Mouse (Mus musculus) stomach, embryonic 15.5 days (tissue): ENCODE measurements around the gene Trim9. TPM values are rescaled to one million over a fixed set of nuclear protein-coding genes. Genes with fewer than 3 reads are reported as not detected.
A peak's percentile ranks its signal among the peaks of the same experiment; 100 is the strongest.

Experiments used
- ATAC-seq: fragments of 200-750 bp; cut with Nextera tagmentation; 2 replicates; pipeline ENCODE4 v1.8.0; 2017; ENCODE audit warnings: low read depth, moderate number of reproducible peaks, moderate TSS enrichment; ENCODE audit not compliant: insufficient read depth, low FRiP score
- H3K27ac ChIP-seq: fragments of 300-500 bp; sonication (generic); 2 replicates; pipeline ENCODE4 v1.5.1; 2015; ENCODE audit warnings: mild to moderate bottlenecking, inconsistent platforms
- H3K27me3 ChIP-seq: fragments of 300-500 bp; sonication (generic); replicated peaks from 2 replicates; pipeline ENCODE4 v1.6.1; 2015; ENCODE audit warnings: inconsistent platforms
- H3K36me3 ChIP-seq: fragments of 300-500 bp; sonication (generic); 2 replicates; pipeline ENCODE4 v1.6.1; 2015; ENCODE audit warnings: inconsistent platforms
- H3K4me1 ChIP-seq: fragments of 300-500 bp; sonication (generic); 2 replicates; pipeline ENCODE4 v1.6.1; 2015; ENCODE audit warnings: inconsistent platforms
- H3K4me2 ChIP-seq: fragments of 300-500 bp; sonication (generic); 2 replicates; pipeline ENCODE4 v1.6.1; 2015; ENCODE audit warnings: mild to moderate bottlenecking, inconsistent platforms
- H3K4me3 ChIP-seq: fragments of 300-500 bp; sonication (generic); replicated peaks from 2 replicates; pipeline ENCODE4 v1.5.1; 2015; ENCODE audit warnings: inconsistent platforms
- H3K9ac ChIP-seq: fragments of 300-500 bp; sonication (generic); 2 replicates; pipeline ENCODE4 v1.6.1; 2015; ENCODE audit warnings: inconsistent platforms
- H3K9me3 ChIP-seq: fragments of 300-500 bp; sonication (generic); 2 replicates; pipeline ENCODE4 v1.6.1; 2016; ENCODE audit warnings: inconsistent platforms
- WGBS: fragments of 180-500 bp; shearing (Covaris S2); methylation state at CpG from one replicate; pipeline ENCODE4 v1.1.7; 2015; 5-methylcytosine and 5-hydroxymethylcytosine counted together
- polyA plus RNA-seq: library from polyadenylated mRNA; unstranded; fragments of >200 nt; fragmentation: Nextera tagmentation; extraction: Ambion mirVana; gene quantifications from 2 replicates; pipeline ENCODE4 v1.2.1, GENCODE M21; 2015

Gene Trim9
- polyA plus RNA-seq, 1 experiment from 2014 or later: 1.8 TPM

DNA sequence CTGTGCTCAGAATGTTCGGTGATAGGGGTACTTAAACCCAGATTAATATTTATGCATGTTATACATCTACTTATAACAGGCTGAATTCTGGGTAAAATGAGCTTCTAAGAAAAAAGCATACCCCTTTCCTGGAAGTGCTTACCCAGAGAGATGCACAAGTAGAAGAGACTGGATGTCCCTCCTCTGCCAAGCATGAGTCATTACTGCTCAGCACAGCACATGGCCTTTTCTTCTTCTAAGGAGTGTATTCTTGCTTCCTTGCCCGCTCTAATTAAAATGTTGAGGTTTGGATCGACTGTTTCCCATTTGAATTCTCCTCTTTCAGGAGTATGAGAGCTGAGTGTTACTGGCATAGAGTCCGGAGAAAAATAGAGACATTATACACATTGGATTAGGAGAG lies 3.1 kb upstream of the Trim9 start:
- WGBS: 83% methylated on average over 4 of the region's 4 CpGs
- H3K9me3 ChIP-seq: no peaks in the 10 kb centered on the region
- H3K27me3 ChIP-seq: peaks cover 16% of the 10 kb centered on the region
- ATAC-seq: no peak
- H3K9ac ChIP-seq: no peak overlapping the region
- no peaks in the 10 kb centered on the region for H3K36me3 ChIP-seq
- H3K27ac ChIP-seq: no peak overlapping the region
- H3K4me3 ChIP-seq: no peak overlapping the region
- peaks cover 15% of the 10 kb centered on the region; the same call in 1 of the 2 replicates for H3K4me1 ChIP-seq
- no peak overlapping the region for H3K4me2 ChIP-seq

DNA sequence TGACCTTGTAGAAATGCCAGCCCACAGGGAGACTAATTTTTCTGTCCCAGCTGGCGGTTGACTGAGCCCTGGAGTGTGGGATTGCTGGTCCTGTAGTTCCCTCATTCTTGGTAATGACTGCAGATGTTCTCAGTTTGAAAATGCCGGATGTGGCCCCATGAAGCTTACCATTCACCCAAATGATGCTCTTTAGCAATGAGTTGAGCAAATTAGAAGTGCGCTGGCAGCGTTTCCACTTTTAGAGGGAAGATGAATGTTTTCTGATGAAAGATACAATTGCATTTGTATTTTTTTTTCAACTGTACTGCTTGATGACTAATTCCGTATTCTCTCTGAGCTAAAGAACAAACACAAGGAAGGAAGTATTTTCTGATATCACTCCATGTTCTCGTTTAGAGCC lies 2.4 kb upstream of the Trim9 start:
- H3K27me3 ChIP-seq: peaks cover 17% of the 10 kb centered on the region
- WGBS: 70% methylated on average over 6 of the region's 6 CpGs
- ATAC-seq: no peak
- no peak overlapping the region for H3K4me2 ChIP-seq
- no peak overlapping the region for H3K27ac ChIP-seq
- H3K4me1 ChIP-seq: peaks cover 15% of the 10 kb centered on the region; the same call in 1 of the 2 replicates
- H3K9ac ChIP-seq: no peak overlapping the region
- H3K4me3 ChIP-seq: no peak overlapping the region
- no peaks in the 10 kb centered on the region for H3K9me3 ChIP-seq
- H3K36me3 ChIP-seq: no peaks in the 10 kb centered on the region

DNA sequence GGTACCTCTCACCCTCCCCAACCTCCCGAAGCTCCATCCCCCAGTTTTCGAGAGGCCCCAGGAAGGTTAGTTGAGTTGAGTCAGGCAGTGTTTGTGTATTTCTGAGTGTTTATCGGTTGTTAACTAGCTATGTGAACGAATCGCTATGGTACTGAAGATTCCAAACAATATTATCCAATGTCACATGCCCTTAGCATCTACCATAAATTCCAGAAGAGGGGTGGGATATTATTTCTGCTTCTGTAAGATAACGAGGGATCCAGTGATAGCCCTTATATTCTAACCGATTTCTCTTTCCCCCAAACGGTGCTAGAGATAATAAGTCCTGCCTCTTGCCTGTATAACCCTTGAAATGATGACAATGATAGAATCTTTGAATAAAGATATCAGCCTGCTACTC lies 612 bp upstream of the Trim9 start:
- Histone ChIP-seq H3K9ac (peak overlapping the region; percentile 35; the same call in 1 of the 2 replicates), H3K36me3 (no peaks in the 10 kb centered on the region), H3K27me3 (peaks cover 17% of the 10 kb centered on the region), H3K4me1 (peaks cover 15% of the 10 kb centered on the region; the same call in 1 of the 2 replicates), H3K4me2 (peak overlapping the region; percentile 83), H3K9me3 (no peaks in the 10 kb centered on the region), H3K4me3 (peak overlapping the region; percentile 57), H3K27ac (no peak overlapping the region)
- no peak for ATAC-seq
- 10% methylated on average over 8 of the region's 8 CpGs for WGBS

DNA sequence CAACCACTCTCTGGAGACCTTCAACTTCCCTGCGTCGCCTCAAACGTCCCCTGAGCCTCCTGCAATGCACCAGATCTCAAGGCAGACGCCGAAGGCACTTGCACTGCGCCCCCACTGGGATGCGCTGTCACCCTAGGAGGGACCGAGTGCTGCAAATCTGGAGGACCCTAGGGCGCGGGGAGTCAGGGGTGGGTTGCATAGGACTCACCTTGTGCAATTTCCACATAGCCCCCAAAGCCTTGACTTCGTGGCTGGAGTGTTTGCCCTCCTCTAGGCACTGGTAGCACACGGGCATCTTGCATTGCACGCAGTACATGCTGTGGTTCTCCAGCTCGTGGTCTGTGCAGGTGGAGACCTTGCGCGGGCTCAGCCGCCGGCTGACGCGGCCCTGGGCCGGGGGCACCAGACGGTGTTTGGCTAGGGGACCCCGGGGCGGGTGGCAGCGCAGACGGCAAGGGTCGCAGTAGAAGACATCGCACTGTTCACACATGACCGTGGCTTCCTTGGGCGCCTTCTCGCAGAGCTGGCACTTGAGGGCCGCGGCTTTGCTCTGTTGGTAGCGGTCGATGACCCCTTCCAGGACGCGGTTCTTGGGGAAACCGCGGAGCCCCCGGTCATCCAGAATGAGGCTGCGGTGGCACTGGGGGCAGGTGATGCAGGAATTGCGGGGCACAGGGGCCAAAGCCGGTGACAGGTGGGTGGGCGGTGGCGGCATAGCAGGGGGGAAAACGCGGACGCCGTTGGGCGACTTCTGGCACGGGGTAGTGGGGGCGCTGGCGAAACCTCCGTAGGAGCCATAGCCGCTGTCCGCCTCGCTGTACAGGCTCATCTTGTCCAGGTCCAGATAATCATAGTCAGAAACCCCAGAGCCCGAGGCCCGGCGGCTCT lies 1.0 kb downstream of the Trim9 start:
- Histone ChIP-seq H3K27me3 (peaks cover 17% of the 10 kb centered on the region), H3K27ac (no peak overlapping the region), H3K9ac (peak overlapping the region; percentile 14; the same call in 1 of the 2 replicates), H3K4me3 (peak overlapping the region; percentile 57), H3K36me3 (no peaks in the 10 kb centered on the region), H3K9me3 (no peaks in the 10 kb centered on the region), H3K4me1 (peaks cover 15% of the 10 kb centered on the region; the same call in 1 of the 2 replicates), H3K4me2 (peak overlapping the region; percentile 83)
- WGBS: under 1% methylated on average over 58 of the region's 60 CpGs
- no peak; the same call in 1 of the 2 replicates for ATAC-seq

- WGBS: 33% methylated on average over 16 of the region's 16 CpGs
- Histone ChIP-seq H3K9ac (no peak overlapping the region), H3K36me3 (no peaks in the 10 kb centered on the region), H3K4me3 (peak overlapping the region; percentile 57), H3K4me2 (peak overlapping the region; percentile 83), H3K4me1 (peaks cover 15% of the 10 kb centered on the region; the same call in 1 of the 2 replicates), H3K9me3 (no peaks in the 10 kb centered on the region), H3K27ac (no peak overlapping the region), H3K27me3 (peaks cover 17% of the 10 kb centered on the region)
- ATAC-seq: no peak
These were observed 1.8 kb downstream of the Trim9 start for GRCm38 (mm10) chr12:70345531-70346138.

GRCm38 (mm10) chr12:70335176-70335575 lies 12.2 kb downstream of the Trim9 start:
- H3K36me3 ChIP-seq: no peaks in the 10 kb centered on the region
- no peak overlapping the region for H3K4me2 ChIP-seq
- no peak for ATAC-seq
- no peaks in the 10 kb centered on the region for H3K27me3 ChIP-seq
- no peak overlapping the region for H3K4me3 ChIP-seq
- H3K9ac ChIP-seq: no peak overlapping the region
- H3K9me3 ChIP-seq: no peaks in the 10 kb centered on the region
- WGBS: 62% methylated on average over 5 of the region's 5 CpGs
- H3K4me1 ChIP-seq: no peaks in the 10 kb centered on the region
- H3K27ac ChIP-seq: no peak overlapping the region

DNA sequence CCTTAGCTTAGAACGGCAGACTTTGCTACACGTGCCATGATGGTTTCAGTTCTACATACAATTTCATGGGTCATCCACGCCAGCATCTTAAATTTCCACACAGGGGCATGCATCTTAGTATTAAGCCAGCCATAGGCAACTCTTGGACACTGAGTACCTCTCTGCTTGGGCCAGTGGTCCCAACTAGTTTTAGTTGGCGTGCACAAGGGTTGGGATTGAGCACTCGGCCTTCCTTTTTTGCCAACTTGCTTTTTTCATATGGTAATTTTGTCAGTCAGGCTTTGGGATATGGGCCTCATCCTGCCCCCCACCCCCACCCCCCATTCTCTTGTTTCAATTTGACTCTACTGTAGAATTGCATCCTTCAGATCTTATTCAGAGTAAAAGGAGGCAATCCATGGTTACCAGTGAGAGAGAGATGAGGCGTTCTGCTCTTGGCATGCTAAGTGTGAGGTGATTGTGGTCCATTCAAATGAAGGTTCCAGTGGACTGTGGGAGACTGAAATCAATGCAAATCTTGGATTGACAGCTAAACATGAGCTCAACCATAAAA lies 14.1 kb downstream of the Trim9 start:
- H3K4me2 ChIP-seq: no peak overlapping the region
- H3K36me3 ChIP-seq: no peaks in the 10 kb centered on the region
- H3K9ac ChIP-seq: no peak overlapping the region
- no peaks in the 10 kb centered on the region for H3K27me3 ChIP-seq
- H3K4me1 ChIP-seq: no peaks in the 10 kb centered on the region
- no peak for ATAC-seq
- no peak overlapping the region for H3K4me3 ChIP-seq
- no peaks in the 10 kb centered on the region for H3K9me3 ChIP-seq
- H3K27ac ChIP-seq: no peak overlapping the region
- 83% methylated on average over 6 of the region's 6 CpGs for WGBS

DNA sequence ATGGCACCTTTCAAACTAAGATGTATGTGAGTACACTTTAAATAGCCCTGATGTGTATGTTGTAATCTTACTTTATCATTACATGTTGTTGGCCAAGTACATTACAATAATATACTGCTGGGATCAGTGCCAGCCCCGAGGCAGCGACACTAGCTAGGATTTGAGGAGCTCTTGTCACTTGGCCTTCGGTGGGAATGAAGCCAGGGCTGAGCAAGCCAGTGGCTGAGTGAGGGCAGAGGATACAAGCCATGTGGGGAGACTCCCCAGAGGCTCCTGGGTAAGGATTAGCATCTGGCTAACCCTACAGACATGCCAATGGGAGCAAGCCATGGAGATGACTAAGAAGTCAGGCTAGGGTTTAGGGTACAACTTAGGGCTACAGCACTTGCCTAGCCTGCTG lies 18.4 kb downstream of the Trim9 start:
- Histone ChIP-seq H3K9me3 (no peaks in the 10 kb centered on the region), H3K4me2 (no peak overlapping the region), H3K4me1 (no peaks in the 10 kb centered on the region), H3K27ac (no peak overlapping the region), H3K4me3 (no peak overlapping the region), H3K9ac (no peak overlapping the region), H3K36me3 (no peaks in the 10 kb centered on the region), H3K27me3 (no peaks in the 10 kb centered on the region)
- WGBS: 54% methylated on average over 3 of the region's 3 CpGs
- ATAC-seq: no peak

GRCm38 (mm10) chr12:70326956-70327355 lies 20.5 kb downstream of the Trim9 start:
- no peaks in the 10 kb centered on the region for H3K4me1 ChIP-seq
- H3K9ac ChIP-seq: no peak overlapping the region
- no peak for ATAC-seq
- H3K27me3 ChIP-seq: no peaks in the 10 kb centered on the region
- H3K4me3 ChIP-seq: no peak overlapping the region
- WGBS: 71% methylated on average over 1 of the region's 1 CpGs
- no peak overlapping the region for H3K4me2 ChIP-seq
- no peaks in the 10 kb centered on the region for H3K36me3 ChIP-seq
- no peaks in the 10 kb centered on the region for H3K9me3 ChIP-seq
- H3K27ac ChIP-seq: no peak overlapping the region

GRCm38 (mm10) chr12:70326393-70326792 lies 21.0 kb downstream of the Trim9 start:
- H3K4me1 ChIP-seq: no peaks in the 10 kb centered on the region
- no peak for ATAC-seq
- WGBS: 43% methylated on average over 2 of the region's 2 CpGs
- H3K4me3 ChIP-seq: no peak overlapping the region
- H3K9me3 ChIP-seq: no peaks in the 10 kb centered on the region
- no peak overlapping the region for H3K27ac ChIP-seq
- H3K9ac ChIP-seq: no peak overlapping the region
- H3K4me2 ChIP-seq: no peak overlapping the region
- H3K36me3 ChIP-seq: no peaks in the 10 kb centered on the region
- no peaks in the 10 kb centered on the region for H3K27me3 ChIP-seq

- ATAC-seq: no peak
- Histone ChIP-seq H3K4me3 (no peak overlapping the region), H3K4me2 (no peak overlapping the region), H3K36me3 (no peaks in the 10 kb centered on the region), H3K27me3 (no peaks in the 10 kb centered on the region), H3K27ac (no peak overlapping the region), H3K9ac (no peak overlapping the region), H3K9me3 (no peaks in the 10 kb centered on the region), H3K4me1 (no peaks in the 10 kb centered on the region)
- 81% methylated on average over 7 of the region's 7 CpGs for WGBS
These were observed 21.6 kb downstream of the Trim9 start for GRCm38 (mm10) chr12:70325826-70326225.

DNA sequence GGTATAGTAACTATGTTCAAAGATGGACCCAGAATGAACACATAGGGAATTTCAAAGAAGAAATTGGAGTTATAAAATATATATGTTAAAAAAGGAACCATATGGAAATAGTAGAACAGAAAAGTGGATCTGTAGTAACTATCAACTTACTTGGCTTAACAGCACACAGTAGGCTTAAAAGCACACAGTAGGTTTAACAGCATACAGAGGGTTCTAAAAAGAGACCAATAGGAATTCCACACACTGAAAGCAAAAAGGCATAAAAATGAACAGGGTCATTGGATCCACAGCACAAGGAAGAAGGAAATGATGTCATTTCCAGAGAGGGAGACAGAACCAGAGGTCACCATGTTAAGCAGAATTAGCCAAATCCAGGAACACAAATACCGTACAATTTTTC lies 24.6 kb downstream of the Trim9 start:
- Histone ChIP-seq H3K4me3 (no peak overlapping the region), H3K36me3 (no peaks in the 10 kb centered on the region), H3K4me1 (no peaks in the 10 kb centered on the region), H3K9me3 (no peaks in the 10 kb centered on the region), H3K27me3 (no peaks in the 10 kb centered on the region), H3K4me2 (no peak overlapping the region), H3K9ac (no peak overlapping the region), H3K27ac (no peak overlapping the region)
- no peak for ATAC-seq
- WGBS: 59% methylated on average over 1 of the region's 1 CpGs
